Mouse (Mus musculus): ENCODE data around the gene Rbm15b.

Gene Rbm15b

GRCm38 (mm10) chr9:106886828-106887702, at the start of gene Rbm15b:
Gene Rbm15b (minus strand): TSS chr9:106887428.
- DNase-seq (ENCODE audit: extremely low spot score, low read depth, low spot score) = peak; percentile 72

GRCm38 (mm10) chr9:106934998-106935397, 47.8 kb upstream of the Rbm15b start:
- no peak for DNase-seq (ENCODE audit: extremely low spot score, low read depth, low spot score)

- DNase-seq (ENCODE audit: extremely low spot score, low read depth, low spot score) = no peak
Observed at GRCm38 (mm10) chr9:106914878-106915277, 27.6 kb upstream of the Rbm15b start.

GRCm38 (mm10) chr9:106913759-106914158, 26.5 kb upstream of the Rbm15b start:
- no peak for DNase-seq (ENCODE audit: extremely low spot score, low read depth, low spot score)

- no peak for DNase-seq (ENCODE audit: extremely low spot score, low read depth, low spot score)
Observed at GRCm38 (mm10) chr9:106911624-106912023, 24.4 kb upstream of the Rbm15b start.

- no peak for DNase-seq (ENCODE audit: extremely low spot score, low read depth, low spot score)
Observed at GRCm38 (mm10) chr9:106908715-106909114, 21.5 kb upstream of the Rbm15b start.

- no peak for DNase-seq (ENCODE audit: extremely low spot score, low read depth, low spot score)
Observed at GRCm38 (mm10) chr9:106908174-106908573, 20.9 kb upstream of the Rbm15b start.

GRCm38 (mm10) chr9:106906597-106906996, 19.4 kb upstream of the Rbm15b start:
- no peak for DNase-seq (ENCODE audit: extremely low spot score, low read depth, low spot score)

- no peak for DNase-seq (ENCODE audit: extremely low spot score, low read depth, low spot score)
Observed at GRCm38 (mm10) chr9:106903791-106904134, 16.5 kb upstream of the Rbm15b start.

- DNase-seq (ENCODE audit: extremely low spot score, low read depth, low spot score) = no peak
Observed at GRCm38 (mm10) chr9:106903099-106903790, 16.0 kb upstream of the Rbm15b start.

GRCm38 (mm10) chr9:106901596-106901995, 14.4 kb upstream of the Rbm15b start:
- DNase-seq (ENCODE audit: extremely low spot score, low read depth, low spot score) = no peak

GRCm38 (mm10) chr9:106898901-106899300, 11.7 kb upstream of the Rbm15b start:
- no peak for DNase-seq (ENCODE audit: extremely low spot score, low read depth, low spot score)

- no peak for DNase-seq (ENCODE audit: extremely low spot score, low read depth, low spot score)
Observed at GRCm38 (mm10) chr9:106893327-106893726, 6.1 kb upstream of the Rbm15b start.

- no peak for DNase-seq (ENCODE audit: extremely low spot score, low read depth, low spot score)
Observed at GRCm38 (mm10) chr9:106892552-106892875, 5.3 kb upstream of the Rbm15b start.

- DNase-seq (ENCODE audit: extremely low spot score, low read depth, low spot score) = peak; percentile 87
Observed at GRCm38 (mm10) chr9:106891829-106892551, 4.8 kb upstream of the Rbm15b start, which contains the start of gene Manf. Gene Manf (minus strand): TSS chr9:106891979.

- no peak for DNase-seq (ENCODE audit: extremely low spot score, low read depth, low spot score)
Observed at GRCm38 (mm10) chr9:106891341-106891741, 4.1 kb upstream of the Rbm15b start.

GRCm38 (mm10) chr9:106890496-106891240, 3.4 kb upstream of the Rbm15b start:
- DNase-seq (ENCODE audit: extremely low spot score, low read depth, low spot score) = no peak

GRCm38 (mm10) chr9:106889321-106889720, 2.1 kb upstream of the Rbm15b start:
- DNase-seq (ENCODE audit: extremely low spot score, low read depth, low spot score) = no peak

- DNase-seq (ENCODE audit: extremely low spot score, low read depth, low spot score) = no peak
Observed at GRCm38 (mm10) chr9:106888346-106888745, 1.1 kb upstream of the Rbm15b start.

GRCm38 (mm10) chr9:106885901-106886731, 1.1 kb downstream of the Rbm15b start:
- DNase-seq (ENCODE audit: extremely low spot score, low read depth, low spot score) = no peak

Measured in hindlimb bud, embryonic 11.5 days (tissue).